Mouse (Mus musculus): ENCODE measurements at regions not wholly inside any gene's neighbourhood (a gene's known extent, or its start where the extent isn't known, plus 50 kb on each side); places are given as distances from the start of the nearest gene placed in this dataset.

DNA sequence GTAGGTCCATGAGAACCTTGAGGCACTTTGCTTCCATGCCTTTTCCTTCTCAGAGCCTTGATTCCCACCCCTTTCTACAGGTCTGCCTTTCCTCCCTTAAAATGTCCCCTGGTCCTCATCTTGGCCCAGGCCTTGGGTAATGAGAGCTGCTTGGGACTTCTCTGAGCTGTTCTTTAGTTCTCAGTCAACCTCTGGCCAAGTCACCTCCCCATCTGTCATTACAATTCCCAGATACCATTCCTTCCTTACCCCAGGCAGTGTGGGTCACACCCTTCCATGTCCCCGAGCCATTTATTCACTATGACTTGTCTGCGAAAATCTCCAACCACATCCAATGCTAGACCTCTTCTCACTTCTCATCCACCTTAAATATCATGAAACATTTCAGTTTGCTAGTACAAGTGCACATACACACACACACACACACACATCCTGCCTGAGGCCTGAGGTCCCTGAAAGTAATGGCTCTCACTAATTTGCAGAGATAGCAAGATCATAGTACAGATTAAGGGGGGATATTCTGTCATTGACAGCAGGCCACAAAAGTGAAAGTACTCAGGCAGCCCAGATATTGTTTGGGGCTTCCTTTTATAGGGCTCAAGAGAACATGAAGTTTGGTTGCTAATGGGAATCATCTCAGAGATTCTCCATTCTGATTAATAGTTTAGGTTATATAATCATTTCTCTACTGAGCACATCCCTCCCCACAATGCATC is 317.3 kb upstream of the Jarid2 start:
- in situ Hi-C loops (cut with MboI; ENCODE audit: unreplicated experiment in 2 of 2), result no loop called here

GRCm38 (mm10) chr13:44413305-44413704 is 316.0 kb upstream of the Jarid2 start:
- in situ Hi-C loops (cut with MboI; ENCODE audit: unreplicated experiment in 2 of 2), result no loop called here

DNA sequence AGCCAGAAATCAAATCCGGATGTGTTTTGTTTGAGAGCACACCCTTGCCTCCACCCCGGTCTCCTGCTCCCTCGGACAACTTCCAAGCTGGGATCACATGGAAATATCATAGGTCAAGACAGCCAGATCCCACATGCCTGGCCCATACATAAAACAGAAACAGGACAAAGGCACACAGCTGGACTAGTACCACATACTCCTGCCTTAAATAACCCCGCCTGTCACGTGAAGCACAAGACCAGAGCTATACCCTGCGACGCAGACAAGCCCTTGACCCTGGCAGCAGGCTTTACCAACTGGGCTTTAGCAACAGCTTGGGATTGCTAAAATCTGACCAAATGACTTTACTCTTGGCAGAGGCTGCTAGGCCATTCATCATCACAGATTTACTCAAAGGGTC is 313.3 kb upstream of the Jarid2 start:
- in situ Hi-C loops (cut with MboI; ENCODE audit: unreplicated experiment in 2 of 2), result no loop called here

GRCm38 (mm10) chr13:44416986-44417385 is 312.3 kb upstream of the Jarid2 start:
- in situ Hi-C loops (cut with MboI; ENCODE audit: unreplicated experiment in 2 of 2), result no loop called here

GRCm38 (mm10) chr13:44419056-44419455 is 310.2 kb upstream of the Jarid2 start:
- in situ Hi-C loops (cut with MboI; ENCODE audit: unreplicated experiment in 2 of 2), result no loop called here

GRCm38 (mm10) chr13:44419472-44420226 is 309.6 kb upstream of the Jarid2 start:
- in situ Hi-C loops (cut with MboI; ENCODE audit: unreplicated experiment in 2 of 2), result no loop called here

- in situ Hi-C loops (cut with MboI; ENCODE audit: unreplicated experiment in 2 of 2), result no loop called here
Observed at GRCm38 (mm10) chr13:44420227-44420592, 309.1 kb upstream of the Jarid2 start.

GRCm38 (mm10) chr13:44420941-44421340 is 308.3 kb upstream of the Jarid2 start:
- in situ Hi-C loops (cut with MboI; ENCODE audit: unreplicated experiment in 2 of 2), result no loop called here

GRCm38 (mm10) chr13:44421426-44421825 is 307.8 kb upstream of the Jarid2 start:
- in situ Hi-C loops (cut with MboI; ENCODE audit: unreplicated experiment in 2 of 2), result no loop called here

- in situ Hi-C loops (cut with MboI; ENCODE audit: unreplicated experiment in 2 of 2), result no loop called here
Observed at GRCm38 (mm10) chr13:44421922-44422321, 307.4 kb upstream of the Jarid2 start.

- in situ Hi-C loops (cut with MboI; ENCODE audit: unreplicated experiment in 2 of 2), result no loop called here
Observed at GRCm38 (mm10) chr13:44430492-44430891, 298.8 kb upstream of the Jarid2 start.

- in situ Hi-C loops (cut with MboI; ENCODE audit: unreplicated experiment in 2 of 2), result no loop called here
Observed at GRCm38 (mm10) chr13:44437709-44438108, 291.6 kb upstream of the Jarid2 start.

DNA sequence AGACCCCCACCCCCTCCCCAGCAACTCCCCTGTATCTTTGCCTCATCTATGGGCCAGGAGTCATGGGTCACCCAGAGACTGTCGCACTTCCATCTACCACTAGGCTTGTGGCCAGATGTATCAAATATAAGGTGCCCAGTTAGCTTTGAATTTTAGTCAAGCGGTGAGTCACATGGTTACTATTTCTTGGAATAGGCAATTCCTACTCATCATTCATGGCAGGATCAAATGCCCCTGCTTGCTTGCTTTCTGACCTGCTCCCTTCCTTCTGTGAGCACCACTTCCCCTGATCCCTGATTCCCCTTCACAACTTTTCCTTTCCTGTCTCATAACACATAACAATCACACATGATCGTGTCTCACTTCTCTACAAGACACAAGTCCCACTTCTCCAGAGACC is 288.2 kb upstream of the Jarid2 start:
- in situ Hi-C loops (cut with MboI; ENCODE audit: unreplicated experiment in 2 of 2), result no loop called here

DNA sequence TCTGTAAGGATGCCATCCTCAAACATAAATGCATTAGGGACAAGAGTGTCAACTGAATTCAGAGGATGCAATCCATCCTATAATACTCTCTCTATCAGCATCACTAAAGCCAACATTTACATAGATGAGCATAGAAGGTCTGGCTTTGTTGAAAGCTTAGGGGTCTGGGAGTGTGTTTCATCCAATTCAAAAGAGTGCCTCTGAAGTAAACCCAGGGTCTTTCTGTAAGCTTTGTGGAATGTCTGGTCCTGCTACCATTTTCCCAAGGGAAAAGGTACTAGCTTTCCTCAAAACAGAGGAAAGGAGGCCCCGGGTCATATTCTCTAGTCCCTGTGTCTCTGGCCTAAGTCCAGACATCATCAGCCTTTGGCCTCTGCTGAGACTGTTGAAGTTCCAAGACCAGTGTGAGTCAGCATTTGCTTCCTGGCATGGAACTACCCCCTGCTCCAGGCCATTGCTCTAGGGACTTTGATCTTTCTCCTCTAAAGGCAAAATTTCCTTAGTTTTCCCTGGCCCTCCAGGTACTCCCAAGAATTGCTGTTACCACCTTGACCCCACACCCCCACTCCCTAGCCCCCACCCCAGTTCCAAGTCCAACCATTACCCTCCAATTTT is 280.0 kb upstream of the Jarid2 start:
- in situ Hi-C loops (cut with MboI; ENCODE audit: unreplicated experiment in 2 of 2), result no loop called here

DNA sequence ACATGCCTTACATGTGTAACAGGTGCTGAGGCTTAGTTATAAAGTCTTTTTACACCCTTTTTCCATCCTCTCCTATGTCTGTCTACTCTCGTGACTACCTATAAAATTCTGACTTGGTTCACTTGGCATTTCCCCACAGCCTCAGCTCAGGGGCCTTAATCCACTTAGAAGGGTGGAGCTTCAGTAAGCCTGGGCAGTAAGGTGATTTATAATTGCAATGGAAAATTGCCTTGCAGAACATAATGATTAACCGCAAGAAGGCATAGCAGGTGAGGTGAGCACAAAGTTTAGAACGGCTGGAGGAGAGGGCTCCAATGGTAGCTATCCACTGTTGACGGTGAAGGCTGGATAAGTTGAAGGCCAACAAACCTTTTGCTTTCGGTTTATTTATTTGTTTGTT is 278.1 kb upstream of the Jarid2 start:
- in situ Hi-C loops (cut with MboI; ENCODE audit: unreplicated experiment in 2 of 2), result no loop called here

DNA sequence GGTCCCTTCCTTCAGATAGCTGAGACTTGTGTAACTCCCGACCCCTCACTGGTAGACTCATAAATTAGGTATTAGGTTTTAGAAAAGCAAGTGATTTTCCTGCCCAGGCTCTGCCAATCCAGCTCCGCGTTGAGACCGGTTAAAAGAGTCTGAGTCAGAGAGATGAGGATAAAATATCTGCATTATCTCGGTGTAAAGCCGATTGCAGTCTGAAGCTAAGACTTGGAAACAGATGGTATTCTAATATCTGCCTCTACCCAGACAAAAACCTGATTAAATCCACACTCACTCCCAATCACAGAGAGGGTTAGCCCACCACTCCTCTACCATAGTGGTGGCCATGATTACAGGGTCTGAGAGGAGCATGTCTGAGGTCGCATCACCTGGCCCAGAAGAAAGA is 276.1 kb upstream of the Jarid2 start:
- in situ Hi-C loops (cut with MboI; ENCODE audit: unreplicated experiment in 2 of 2), result no loop called here

- in situ Hi-C loops (cut with MboI; ENCODE audit: unreplicated experiment in 2 of 2), result no loop called here
Observed at GRCm38 (mm10) chr13:44454136-44454535, 275.1 kb upstream of the Jarid2 start.

- in situ Hi-C loops (cut with MboI; ENCODE audit: unreplicated experiment in 2 of 2), result no loop called here
Observed at GRCm38 (mm10) chr13:44455193-44455592, 274.1 kb upstream of the Jarid2 start.

- in situ Hi-C loops (cut with MboI; ENCODE audit: unreplicated experiment in 2 of 2), result no loop called here
Observed at GRCm38 (mm10) chr13:44458744-44459143, 270.5 kb upstream of the Jarid2 start.

- in situ Hi-C loops (cut with MboI; ENCODE audit: unreplicated experiment in 2 of 2), result no loop called here
Observed at GRCm38 (mm10) chr13:44459148-44459547, 270.1 kb upstream of the Jarid2 start.

- in situ Hi-C loops (cut with MboI; ENCODE audit: unreplicated experiment in 2 of 2), result no loop called here
Observed at GRCm38 (mm10) chr13:44463675-44464074, 265.6 kb upstream of the Jarid2 start.

DNA sequence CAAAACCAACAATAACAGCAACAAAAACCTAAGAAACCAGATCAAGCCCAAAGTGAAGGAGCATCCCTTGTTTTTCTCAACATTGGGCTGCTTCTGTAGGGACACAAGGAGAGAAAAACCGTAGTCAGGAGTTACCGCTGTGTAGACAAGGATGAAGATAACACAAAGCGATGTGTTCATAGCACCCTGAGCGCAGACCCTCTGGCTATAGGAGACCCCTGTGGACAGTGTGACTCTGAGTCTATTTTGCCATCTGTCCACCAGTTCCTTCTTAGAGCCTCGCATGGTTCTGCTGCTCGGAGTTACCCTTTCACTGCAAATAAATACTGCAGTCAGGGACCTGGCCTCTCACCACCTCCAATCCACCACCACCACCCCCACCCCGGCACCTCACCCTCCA is 263.7 kb upstream of the Jarid2 start:
- in situ Hi-C loops (cut with MboI; ENCODE audit: unreplicated experiment in 2 of 2), result no loop called here
